Mouse (Mus musculus) embryonic fibroblast, embryonic 13.5 days (primary cell): ENCODE data around the gene Tnrc18.

ENCODE experiments used
- CTCF ChIP-seq: IDR thresholded peaks from 2 replicates; pipeline ENCODE4 v1.5.1; 2011; ENCODE audit warnings: mild to moderate bottlenecking, control low read depth, low read length, moderate library complexity, borderline replicate concordance; ENCODE audit not compliant: insufficient read depth
- POLR2A ChIP-seq: IDR thresholded peaks from 2 replicates; pipeline ENCODE4 v1.6.1; 2011; ENCODE audit warnings: low read depth, mild to moderate bottlenecking, control low read depth, low read length, moderate library complexity

DNA sequence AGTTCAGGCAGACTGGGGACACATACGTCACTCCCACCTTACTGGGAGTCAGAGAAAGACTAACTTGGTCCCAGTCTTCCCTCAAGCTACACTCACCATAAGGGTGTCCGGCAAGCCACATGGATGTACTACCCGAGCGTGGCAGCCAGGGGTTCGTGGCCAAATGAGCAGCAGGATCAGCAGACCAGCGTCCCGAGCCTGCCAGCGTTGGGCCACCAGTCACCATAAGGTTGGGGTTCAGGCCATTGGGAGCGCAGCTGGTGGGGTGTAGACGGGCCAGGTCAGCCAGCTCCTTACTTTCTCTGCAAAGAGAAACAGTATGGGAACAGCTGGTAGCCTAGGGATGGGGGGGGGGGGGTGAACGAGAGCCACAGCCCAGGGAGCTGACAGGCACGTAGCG lies 41.4 kb downstream of the Tnrc18 start:
- TF ChIP-seq POLR2A (no peak), CTCF (no peak)
